Mouse (Mus musculus) stomach, postnatal 0 days (tissue): ENCODE results near the gene Sulf2.

Experiments
- CTCF ChIP-seq: IDR thresholded peaks from 2 replicates; pipeline ENCODE4 v1.5.1; 2016; ENCODE audit warnings: antibody characterized with exemption, low read depth, mild to moderate bottlenecking, moderate library complexity
- EP300 ChIP-seq: optimal IDR thresholded peaks from 2 replicates; pipeline ENCODE3; 2016; ENCODE audit warnings: antibody characterized with exemption

GRCm38 (mm10) chr2:166112986-166113385, 42.5 kb downstream of the Sulf2 start:
- TF ChIP-seq CTCF (no peak), EP300 (no peak)
